Mouse (Mus musculus): ENCODE measurements around the gene Hnmt. TPM values are rescaled to one million over a fixed set of nuclear protein-coding genes. Genes with fewer than 3 reads are reported as not detected.
"Not testable (repeated sequence)": the region's sequence is repeated elsewhere in the genome, so short reads cannot be mapped to it uniquely, and the experiment has no call there.

The Hnmt gene
- total RNA-seq (2021): 10 to 100 TPM; 11.7 to 14.6 TPM

DNA sequence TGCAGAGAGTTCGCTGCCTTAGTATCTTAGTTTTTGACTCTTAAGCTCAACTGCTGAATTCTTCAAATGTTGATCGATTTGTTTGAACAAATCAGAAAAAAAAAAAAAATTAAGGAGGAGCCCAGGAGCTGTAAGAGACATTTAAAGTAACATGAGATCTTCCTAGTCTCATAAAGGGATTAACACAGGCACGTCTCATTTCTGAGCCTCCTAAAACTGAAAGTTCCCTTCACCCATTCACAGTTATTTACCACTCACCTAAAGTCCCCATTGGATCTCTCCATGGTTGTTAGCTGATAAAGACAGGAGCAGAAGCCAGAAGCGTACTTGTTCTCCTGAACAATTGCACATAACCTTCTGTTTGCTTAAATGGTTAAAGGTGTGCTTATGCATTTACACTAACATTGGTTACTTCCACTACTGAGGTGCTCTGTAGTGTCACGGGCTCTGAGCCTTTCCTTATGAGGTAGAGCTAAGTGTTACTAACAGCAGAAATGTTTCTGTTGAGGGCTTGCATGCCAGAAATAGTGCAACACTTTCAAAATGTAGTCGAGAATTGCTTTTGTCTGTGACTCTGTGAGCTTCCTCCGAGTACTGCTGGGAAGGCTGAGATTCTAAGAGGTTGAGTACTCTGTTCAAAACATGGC, at the start of gene Hnmt:
Gene Hnmt, minus strand, starts transcription at position 51 of the 647 bp plus-strand sequence.
- no peak for DNase-seq (ENCODE audit: low spot score)
- intact Hi-C loops (cut with DNase I): no loop called here

DNA sequence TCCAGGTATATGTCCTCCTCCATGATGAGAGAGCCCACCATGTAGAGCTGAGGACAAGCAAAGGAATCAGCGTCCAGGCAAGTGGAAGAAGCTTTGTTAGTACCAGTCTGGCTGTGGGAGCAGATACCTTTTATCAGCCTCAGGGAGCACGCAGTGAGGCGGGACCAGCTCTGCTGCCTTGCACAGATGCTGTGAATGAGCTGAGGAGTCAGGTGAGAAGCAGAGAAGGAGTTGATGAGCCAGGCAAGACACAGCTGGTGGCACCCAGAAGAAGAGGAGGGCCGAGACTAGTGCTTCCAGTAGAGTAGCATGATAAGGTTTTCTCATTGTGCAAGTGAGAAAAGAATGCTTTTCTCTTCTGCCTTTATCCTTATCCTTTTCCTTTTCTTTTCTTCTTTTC, 47.3 kb upstream of the Hnmt start, which contains the start of gene Tbpl2:
Gene Tbpl2, minus strand, starts transcription at position 101 of the 400 bp plus-strand sequence.
- DNase-seq (ENCODE audit: low spot score): no peak
- intact Hi-C loops (cut with DNase I): no loop called here

DNA sequence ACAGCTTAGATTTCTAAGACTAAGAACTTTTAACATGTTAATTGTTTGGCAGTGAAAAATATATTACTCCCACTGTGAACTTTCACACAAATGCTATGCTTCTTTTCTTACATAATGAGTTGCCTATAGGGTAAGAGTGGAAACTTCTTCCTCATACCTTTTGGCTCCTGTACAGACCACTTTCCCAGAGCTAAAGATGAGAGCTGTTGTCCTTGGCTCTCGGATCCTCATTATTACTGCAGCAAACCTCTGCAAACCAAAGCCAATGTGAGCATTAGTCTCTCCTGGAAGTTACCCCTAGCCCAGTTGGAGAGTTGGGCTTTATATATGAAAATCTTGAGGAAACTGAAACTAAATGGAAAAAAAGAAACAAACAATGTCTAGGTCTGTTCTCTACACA, 41.7 kb upstream of the Hnmt start:
- intact Hi-C loops (cut with DNase I): no loop called here
- no peak for DNase-seq (ENCODE audit: low spot score)

DNA sequence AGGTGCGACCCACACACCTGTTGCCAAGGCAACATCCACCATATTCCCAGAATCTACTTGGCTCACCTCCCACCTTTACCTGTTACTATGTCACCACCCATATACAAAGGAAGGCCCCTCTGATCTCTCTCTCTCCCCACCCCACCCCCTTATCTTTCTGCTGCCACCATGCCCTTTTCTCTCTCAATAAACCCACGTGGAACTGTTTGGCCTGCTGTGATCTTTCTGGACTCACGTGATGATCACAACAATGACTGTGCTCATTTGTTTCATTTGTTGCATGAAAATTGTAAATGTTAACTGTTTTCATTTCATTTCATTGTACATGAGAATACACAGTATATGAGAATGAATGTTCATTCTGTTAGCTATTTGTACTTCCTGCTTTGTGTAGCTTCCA, 1.3 kb upstream of the Hnmt start:
- no peak for DNase-seq (ENCODE audit: low spot score)
- intact Hi-C loops (cut with DNase I): no loop called here

DNA sequence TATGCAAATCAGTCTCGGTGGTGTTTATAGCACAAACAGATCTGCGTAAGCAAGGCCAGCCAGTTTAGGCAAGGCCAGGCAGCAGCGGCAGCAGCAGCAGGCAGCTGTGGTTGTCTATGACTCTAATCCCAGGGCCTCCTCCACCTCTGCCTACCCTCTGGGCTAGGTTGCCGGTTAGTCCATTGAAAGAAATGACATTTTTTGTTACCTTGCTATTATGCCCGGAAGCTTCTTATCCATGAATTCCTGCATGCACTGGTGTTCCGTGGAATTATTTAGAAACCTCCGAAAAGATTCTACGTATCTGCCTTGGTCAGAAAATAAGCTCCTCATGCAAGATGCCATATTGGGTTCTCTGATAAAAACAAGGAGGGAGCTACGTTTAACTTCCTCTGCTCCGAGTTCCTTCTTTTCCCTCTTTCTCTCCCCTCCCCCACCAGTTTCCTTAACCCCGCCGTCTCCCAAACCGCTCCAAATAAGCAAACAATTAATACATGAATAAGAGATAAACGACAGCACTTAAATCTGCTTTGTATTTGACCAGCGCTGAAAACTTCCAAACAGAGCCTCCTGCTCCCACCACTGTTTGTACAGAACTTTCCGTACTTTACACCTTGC, 605 bp downstream of the Hnmt start:
- intact Hi-C loops (cut with DNase I): no loop called here
- peak; percentile 18 for DNase-seq (ENCODE audit: low spot score)

DNA sequence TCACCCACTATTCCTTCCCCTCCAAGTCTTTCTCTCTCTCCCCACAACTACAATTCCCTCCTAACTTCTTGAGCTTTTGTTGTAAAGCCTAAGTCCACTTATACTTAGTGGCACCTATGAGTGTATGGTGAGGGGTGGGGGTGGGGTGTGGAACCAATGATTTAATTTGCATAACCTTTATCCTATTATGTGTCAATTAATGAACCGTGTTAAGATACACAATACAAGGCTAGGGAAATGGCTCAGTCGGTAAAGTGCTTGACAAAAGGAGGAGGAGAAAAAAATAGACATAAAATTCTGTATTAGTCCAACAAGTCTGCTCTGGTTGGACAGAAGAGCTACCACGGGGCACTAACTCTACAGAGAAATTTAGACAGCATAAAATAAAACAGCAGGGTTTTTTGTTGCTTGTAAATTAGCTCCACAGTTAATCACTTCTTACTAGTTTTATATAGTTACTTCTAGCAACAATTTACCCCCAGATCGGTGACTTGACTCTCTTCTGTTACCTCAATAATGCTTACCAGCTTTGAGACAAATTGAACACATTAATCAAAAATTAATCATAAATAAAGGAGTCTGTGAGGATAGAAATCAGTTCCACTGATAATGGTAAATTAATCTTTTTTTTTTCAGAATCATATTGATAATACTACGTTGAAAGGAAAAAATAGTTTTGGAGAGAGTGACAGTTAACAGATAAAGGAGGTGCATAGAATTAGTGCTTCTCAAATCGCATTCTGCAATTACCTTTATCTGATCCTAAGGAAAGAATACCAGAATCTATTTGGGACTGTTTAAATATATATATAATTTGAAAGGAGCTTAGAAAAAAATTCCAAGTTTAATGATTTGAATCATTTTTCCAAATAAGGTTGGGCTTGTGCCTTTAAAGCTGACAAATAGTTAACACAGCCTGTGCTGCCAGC, 1.4 kb downstream of the Hnmt start:
- no peak for DNase-seq (ENCODE audit: low spot score)
- intact Hi-C loops (cut with DNase I): no loop called here

DNA sequence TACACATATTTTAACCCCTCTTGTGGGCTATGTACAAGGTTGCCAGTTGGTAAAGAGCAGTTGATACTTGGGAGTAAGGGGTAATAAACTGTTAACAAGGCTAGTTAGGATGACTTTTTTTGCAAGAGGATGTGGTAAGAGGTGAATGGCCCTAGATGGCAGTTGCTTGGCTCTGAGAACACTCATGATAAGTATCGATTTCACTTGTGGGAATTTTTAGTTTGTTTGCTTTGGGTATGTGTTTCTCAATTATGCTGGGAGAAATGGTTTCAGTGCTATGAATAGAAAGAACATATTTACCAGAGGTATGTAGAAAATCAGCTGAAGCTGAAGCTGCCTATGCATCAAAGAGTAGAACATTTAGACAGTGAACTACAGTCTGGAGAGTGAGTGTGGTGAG, 6.3 kb downstream of the Hnmt start:
- intact Hi-C loops (cut with DNase I): no loop called here
- DNase-seq (ENCODE audit: low spot score): no peak

DNA sequence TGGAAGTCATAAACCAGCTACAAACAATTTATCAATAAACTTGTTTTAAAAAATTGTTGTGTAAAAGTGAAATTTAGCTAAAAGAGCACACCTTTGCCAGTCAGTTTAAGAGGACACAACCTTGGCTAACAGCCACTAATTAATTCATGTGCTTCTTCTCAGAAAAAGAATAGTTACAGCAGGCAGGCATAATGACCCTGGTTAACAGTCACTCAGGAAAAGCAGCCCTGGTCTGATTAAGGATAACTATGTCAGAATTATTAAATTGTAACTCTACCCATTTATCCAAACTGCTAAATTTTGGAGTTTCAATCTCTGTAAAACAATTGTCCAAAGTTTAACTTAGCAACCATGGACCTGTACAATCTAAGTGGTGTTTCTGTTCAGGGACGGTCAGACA, 8.7 kb downstream of the Hnmt start:
- no peak for DNase-seq (ENCODE audit: low spot score)
- intact Hi-C loops (cut with DNase I): no loop called here

DNA sequence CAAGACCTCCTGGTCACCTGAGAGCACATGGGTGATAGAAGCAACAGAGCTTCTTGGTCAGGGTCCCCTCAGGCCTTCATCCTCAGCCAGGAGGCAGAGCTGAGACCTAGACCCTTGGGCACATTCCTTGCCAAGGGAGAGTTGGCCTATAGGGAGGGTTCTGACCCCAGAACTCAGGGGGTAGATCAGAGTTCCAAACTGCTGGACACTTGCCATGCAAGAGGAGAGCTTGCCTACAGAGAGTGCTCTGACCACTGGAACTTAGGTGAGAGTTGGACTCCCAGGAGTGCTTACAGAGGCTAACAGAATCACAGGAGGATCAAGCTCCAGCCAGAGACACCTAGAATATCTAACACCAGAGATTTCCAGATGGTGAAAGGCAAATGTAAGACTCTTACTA, 29.8 kb downstream of the Hnmt start:
- intact Hi-C loops (cut with DNase I); DNase-seq (ENCODE audit: low spot score): not testable (repeated sequence)

DNA sequence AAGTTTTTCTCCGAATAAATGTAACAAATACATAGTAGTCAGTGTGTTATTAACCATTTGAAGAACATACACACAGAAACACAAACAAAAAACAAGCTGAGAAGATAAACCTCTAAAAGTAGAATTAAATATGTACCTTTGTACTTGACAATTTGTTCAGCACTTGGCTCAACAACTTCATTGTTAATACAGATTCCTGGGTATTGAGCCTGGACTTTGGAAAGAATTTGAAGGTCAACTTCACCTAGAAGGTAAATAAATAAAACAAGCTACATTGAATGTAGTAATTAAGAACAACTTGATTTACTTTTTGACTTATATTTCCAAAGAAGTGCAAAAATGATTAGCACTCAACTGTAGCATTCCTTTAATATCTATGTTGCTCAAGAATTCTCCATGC, 30.2 kb downstream of the Hnmt start:
- intact Hi-C loops (cut with DNase I): no loop called here
- no peak for DNase-seq (ENCODE audit: low spot score)

DNA sequence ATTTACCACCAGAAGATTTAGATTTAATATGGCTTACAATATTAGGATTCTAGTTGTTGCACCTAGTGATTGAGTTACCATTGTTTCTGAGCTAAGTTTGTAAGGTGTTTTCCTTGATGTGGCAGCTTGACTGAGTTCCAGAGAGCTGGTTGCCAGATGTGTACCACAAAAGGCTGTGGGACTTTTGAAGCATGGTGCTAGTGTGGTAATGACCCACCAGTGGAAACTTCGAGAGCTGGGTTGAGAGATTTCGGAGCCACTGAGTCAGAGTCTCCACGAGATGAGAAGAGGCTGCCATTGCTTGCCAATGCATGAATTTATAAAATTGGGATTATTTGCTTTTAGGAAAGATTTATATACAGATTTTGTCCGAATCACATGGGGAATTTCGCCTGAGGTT, 34.2 kb downstream of the Hnmt start:
- intact Hi-C loops (cut with DNase I): no loop called here
- no peak for DNase-seq (ENCODE audit: low spot score)

DNA sequence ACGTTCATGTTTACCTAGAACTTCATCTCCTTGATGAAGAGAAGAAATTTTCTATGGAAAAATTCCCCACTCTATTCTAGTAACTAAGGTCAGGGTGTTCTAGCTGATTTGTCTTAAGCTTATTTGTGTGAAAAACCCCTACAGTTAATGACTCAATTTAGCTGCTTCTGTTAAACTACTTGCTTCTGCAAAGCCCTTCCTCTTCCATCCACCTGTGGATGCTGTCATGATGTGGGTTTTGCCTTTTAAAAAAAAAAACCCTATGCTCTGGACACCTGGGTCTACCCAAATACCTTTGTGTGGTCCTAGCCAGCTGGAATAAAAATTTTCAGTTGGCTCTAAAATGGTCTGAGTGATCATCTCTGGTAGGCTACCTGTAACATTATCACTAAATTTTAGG, 49.9 kb downstream of the Hnmt start:
- intact Hi-C loops (cut with DNase I): no loop called here
- DNase-seq (ENCODE audit: low spot score): no peak

DNA sequence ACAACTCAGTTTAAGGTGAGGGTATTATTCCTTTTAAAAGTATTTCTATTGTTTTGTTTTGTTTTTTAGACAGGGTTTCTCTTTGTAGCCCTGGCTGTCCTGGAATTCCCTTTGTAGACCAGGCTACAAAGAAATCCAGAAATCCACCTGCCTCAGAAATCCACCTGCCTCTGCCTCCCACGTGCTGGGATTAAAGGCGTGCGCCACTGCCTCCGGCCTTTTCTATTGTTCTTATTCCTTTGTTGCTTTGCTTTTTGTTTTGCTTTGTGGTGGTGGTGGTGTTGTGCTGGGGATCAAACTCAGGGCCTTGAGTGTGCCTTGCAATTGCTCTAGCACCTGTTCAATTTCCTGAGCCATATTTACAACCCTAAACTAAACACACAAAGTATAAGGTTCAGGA, 50.4 kb downstream of the Hnmt start:
- no peak for DNase-seq (ENCODE audit: low spot score)
- intact Hi-C loops (cut with DNase I): no loop called here

DNA sequence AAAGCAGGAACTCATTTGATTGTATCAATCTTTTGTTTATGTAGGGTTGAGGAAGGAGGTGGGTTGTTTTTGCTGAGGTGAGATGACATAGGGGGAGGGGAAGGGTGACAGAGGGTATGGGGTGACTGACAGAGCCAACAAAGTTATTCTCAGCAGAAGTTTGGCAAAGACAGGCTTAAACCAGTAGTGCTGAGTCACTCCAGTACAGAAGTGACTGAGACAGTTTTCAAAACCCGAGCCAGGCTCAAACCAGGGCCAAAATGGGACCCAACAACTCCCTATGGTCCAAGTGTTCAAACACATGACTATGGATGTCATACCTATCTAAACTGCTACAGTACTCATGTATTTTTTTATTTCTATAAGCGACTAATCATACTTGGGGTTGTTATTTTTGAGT, 52.4 kb downstream of the Hnmt start:
- DNase-seq (ENCODE audit: low spot score): no peak
- intact Hi-C loops (cut with DNase I): no loop called here

DNA sequence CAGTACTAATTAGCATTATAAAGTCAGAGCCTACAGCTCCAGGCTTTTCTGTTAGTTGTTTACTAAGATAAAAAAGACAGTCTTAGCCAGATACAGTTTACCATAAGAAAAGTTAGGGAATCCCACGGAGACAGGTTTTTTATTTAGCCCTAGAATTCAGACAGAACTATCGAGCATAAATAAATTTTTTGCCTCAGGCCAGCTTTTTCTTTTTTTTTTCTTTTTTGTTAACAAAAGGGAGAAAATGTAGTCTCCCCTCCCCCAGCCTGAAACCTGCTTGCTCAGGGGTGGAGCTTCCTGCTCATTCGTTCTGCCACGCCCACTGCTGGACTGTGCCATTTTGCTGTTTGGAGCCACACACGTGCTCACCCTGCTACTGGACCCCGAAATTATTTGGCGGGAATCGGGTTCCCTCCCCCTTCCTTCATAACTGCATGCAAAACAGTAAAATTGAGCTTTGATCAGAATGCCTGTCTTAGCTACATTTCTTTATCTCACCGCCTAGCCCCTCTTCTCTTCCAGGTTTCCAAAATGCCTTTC, 59.1 kb downstream of the Hnmt start:
- intact Hi-C loops (cut with DNase I); DNase-seq (ENCODE audit: low spot score): not testable (repeated sequence)

DNA sequence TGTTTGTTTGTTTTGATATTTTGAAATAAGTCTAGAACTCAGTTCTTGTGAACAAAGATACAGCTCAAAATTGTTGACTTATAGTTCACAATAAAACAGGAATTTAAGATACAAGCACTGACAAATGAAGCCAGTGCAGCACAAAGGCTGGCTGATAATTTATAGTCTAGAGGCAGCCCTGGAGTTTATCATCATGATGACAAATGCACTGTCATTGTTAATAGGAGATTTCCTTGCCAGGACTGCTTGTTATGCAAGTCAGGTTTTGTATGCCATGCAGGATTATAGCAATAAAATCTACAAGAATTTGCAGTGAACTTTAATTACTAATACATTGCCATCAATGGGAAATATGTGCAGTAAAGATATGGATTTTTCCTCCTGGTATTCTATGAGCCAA, 61.9 kb downstream of the Hnmt start:
- no peak for DNase-seq (ENCODE audit: low spot score)
- intact Hi-C loops (cut with DNase I): no loop called here

DNA sequence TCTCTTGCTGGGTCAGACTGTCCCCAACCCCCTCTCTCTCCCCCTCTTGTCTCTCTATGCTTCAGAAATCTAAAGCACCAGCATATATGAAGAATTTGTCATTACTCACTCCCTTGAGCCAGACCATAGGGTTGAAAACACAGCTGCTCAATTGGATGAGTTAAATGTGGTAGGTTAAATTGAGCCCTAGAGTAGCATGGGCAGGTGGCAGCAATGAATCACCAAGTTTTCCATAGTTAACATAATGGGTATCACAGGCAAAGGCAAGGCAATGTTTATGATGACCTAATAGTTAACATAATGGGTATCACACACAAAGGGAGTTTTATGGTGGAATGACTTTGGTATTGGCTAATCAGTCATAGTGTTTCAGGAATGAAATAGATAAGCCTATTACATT, 65.9 kb downstream of the Hnmt start:
- intact Hi-C loops (cut with DNase I): no loop called here
- DNase-seq (ENCODE audit: low spot score): no peak

DNA sequence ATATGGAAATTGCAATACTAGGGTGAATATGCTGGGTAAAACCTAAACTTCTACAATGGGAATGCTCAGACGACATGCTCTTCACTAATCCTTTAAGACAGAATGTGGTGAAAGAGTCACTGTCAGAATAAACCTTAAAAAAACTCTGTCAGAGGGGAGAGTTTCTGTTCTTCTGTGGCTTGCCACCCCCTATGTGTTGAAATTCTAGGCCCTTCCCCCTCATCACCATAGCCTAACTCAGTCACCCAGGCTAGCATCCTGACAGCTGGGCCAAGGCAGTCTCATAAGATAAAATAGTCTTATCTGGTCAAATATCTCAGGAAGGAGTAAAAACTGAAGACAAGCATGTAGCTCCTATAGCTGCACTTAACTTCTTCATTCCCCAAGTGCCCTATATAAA, 66.3 kb downstream of the Hnmt start:
- DNase-seq (ENCODE audit: low spot score): no peak
- intact Hi-C loops (cut with DNase I): no loop called here

DNA sequence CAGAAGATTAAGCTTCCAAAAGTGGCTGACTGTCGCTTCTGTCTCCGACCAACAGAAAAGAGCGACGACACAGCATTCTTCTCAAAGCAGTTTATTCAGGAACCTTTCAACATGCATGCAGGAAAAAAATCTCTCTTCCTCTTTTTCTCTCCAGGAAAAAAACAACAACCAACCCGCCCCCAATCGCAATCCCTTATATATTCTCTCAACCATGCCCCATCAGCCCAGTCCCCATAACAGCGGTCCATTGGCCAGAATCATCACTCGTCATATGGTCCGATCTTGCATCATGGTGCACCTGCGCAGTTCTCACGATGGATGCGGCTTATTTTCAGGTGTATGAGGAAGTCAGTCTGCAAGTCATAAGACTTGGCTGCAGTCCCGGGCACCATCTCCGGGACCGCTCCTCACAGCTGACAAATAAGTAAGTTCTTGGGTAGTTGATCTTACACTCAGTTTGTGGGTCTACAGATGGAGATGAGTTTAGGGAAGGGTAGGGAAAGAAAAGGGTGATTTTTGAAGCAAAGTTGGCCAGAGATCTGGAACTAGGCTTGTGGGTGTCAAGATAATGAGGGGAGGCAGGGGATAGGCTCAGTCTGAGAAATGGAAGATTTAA, 88.4 kb downstream of the Hnmt start:
- intact Hi-C loops (cut with DNase I); DNase-seq (ENCODE audit: low spot score): not testable (repeated sequence)
